Mouse (Mus musculus) limb, embryonic 15.5 days (tissue): ENCODE data around the gene Mocs1. TPM values are rescaled to one million over a fixed set of nuclear protein-coding genes. Genes with fewer than 3 reads are reported as not detected.
"Not testable (repeated sequence)": the region's sequence is repeated elsewhere in the genome, so short reads cannot be mapped to it uniquely, and the experiment has no call there.

Experiments
- ATAC-seq: fragments of 200-750 bp; cut with Nextera tagmentation; 2 replicates; pipeline ENCODE4 v1.8.0; 2017; ENCODE audit warnings: low read depth, moderate TSS enrichment; ENCODE audit not compliant: insufficient number of reproducible peaks, low FRiP score, low TSS enrichment
- H3K27ac ChIP-seq: fragments of 300-500 bp; sonication (generic); 2 replicates; pipeline ENCODE4 v1.5.1; 2015; ENCODE audit warnings: moderate library complexity, mild to moderate bottlenecking, inconsistent platforms
- H3K27me3 ChIP-seq: fragments of 300-500 bp; sonication (generic); 2 replicates; pipeline ENCODE4 v1.6.1; 2015; ENCODE audit warnings: inconsistent platforms
- H3K36me3 ChIP-seq: fragments of 300-500 bp; sonication (generic); 2 replicates; pipeline ENCODE4 v1.6.1; 2015; ENCODE audit warnings: inconsistent platforms
- H3K4me1 ChIP-seq: fragments of 300-500 bp; sonication (generic); 2 replicates; pipeline ENCODE4 v1.6.1; 2015; ENCODE audit warnings: inconsistent platforms
- H3K4me2 ChIP-seq: fragments of 300-500 bp; sonication (generic); 2 replicates; pipeline ENCODE4 v1.6.1; 2015; ENCODE audit warnings: mild to moderate bottlenecking, inconsistent platforms
- H3K4me3 ChIP-seq: fragments of 300-500 bp; sonication (generic); 2 replicates; pipeline ENCODE4 v1.5.1; 2015; ENCODE audit warnings: mild to moderate bottlenecking, inconsistent platforms
- H3K9ac ChIP-seq: fragments of 300-500 bp; sonication (generic); 2 replicates; pipeline ENCODE4 v1.6.1; 2015; ENCODE audit warnings: inconsistent platforms
- H3K9me3 ChIP-seq: fragments of 300-500 bp; sonication (generic); 2 replicates; pipeline ENCODE4 v1.6.1; 2016; ENCODE audit warnings: inconsistent platforms
- whole genome bisulfite sequencing: fragments of 180-500 bp; shearing (Covaris S2); methylation state at CpG from one replicate; pipeline ENCODE4 v1.1.7; 2015; 5-methylcytosine and 5-hydroxymethylcytosine counted together
- polyA plus RNA-seq: library from polyadenylated mRNA; unstranded; fragments of >200 nt; fragmentation: Nextera tagmentation; extraction: Ambion mirVana; gene quantifications from 2 replicates; pipeline ENCODE4 v1.2.1, GENCODE M21; 2015

The Mocs1 gene
- polyA plus RNA-seq, 1 experiment from 2014 or later: 10.4 TPM

- Histone ChIP-seq H3K9ac (no peak overlapping the region), H3K4me3 (no peak overlapping the region), H3K27me3 (no peaks in the 10 kb centered on the region), H3K36me3 (peaks cover 27% of the 10 kb centered on the region), H3K9me3 (no peaks in the 10 kb centered on the region), H3K27ac (no peak overlapping the region; the same call in 1 of the 2 replicates), H3K4me1 (peaks cover 33% of the 10 kb centered on the region), H3K4me2 (no peak overlapping the region)
- WGBS: 93% methylated on average over 6 of the region's 6 CpGs
- ATAC-seq: no peak
These were observed 4.9 kb downstream of the Mocs1 start for GRCm38 (mm10) chr17:49433071-49433470.

- 78% methylated on average over 6 of the region's 6 CpGs for WGBS
- H3K9ac ChIP-seq: no peak overlapping the region
- no peak for ATAC-seq
- no peak overlapping the region for H3K27ac ChIP-seq
- H3K36me3 ChIP-seq: peaks cover 37% of the 10 kb centered on the region
- H3K4me3 ChIP-seq: no peak overlapping the region
- no peaks in the 10 kb centered on the region for H3K9me3 ChIP-seq
- H3K4me2 ChIP-seq: no peak overlapping the region
- H3K4me1 ChIP-seq: peaks cover 28% of the 10 kb centered on the region
- no peaks in the 10 kb centered on the region for H3K27me3 ChIP-seq
These were observed 6.1 kb downstream of the Mocs1 start for GRCm38 (mm10) chr17:49434236-49434635.

DNA sequence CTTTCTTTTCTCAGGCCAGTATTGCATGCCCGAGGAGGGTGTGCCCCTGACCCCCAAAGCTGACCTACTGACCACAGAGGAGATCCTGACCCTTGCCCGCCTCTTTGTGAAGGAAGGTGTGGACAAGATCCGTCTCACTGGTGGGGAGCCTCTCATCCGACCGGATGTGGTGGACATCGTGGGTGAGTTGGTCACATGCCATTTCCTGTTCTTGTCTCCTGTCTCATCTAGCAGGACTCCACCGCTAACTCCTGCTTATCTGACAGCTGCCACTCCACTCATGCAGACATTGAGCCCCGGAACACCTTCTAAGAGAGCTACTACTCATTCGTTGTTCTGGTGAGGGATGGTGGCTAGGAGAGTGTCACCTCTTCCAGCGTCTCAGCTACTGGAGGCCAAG, 6.9 kb downstream of the Mocs1 start:
- Histone ChIP-seq H3K4me3 (no peak overlapping the region), H3K9ac (no peak overlapping the region), H3K9me3 (no peaks in the 10 kb centered on the region), H3K27me3 (no peaks in the 10 kb centered on the region), H3K4me2 (no peak overlapping the region), H3K36me3 (peaks cover 44% of the 10 kb centered on the region), H3K27ac (no peak overlapping the region), H3K4me1 (peaks cover 20% of the 10 kb centered on the region)
- ATAC-seq: no peak
- 93% methylated on average over 10 of the region's 10 CpGs for WGBS

GRCm38 (mm10) chr17:49436631-49437030, 8.5 kb downstream of the Mocs1 start:
- H3K9me3 ChIP-seq: no peaks in the 10 kb centered on the region
- no peak overlapping the region for H3K4me3 ChIP-seq
- no peaks in the 10 kb centered on the region for H3K27me3 ChIP-seq
- H3K9ac ChIP-seq: no peak overlapping the region
- peaks cover 48% of the 10 kb centered on the region for H3K36me3 ChIP-seq
- no peak overlapping the region for H3K27ac ChIP-seq
- no peak for ATAC-seq
- H3K4me2 ChIP-seq: no peak overlapping the region
- 83% methylated on average over 6 of the region's 6 CpGs for WGBS
- peaks cover 17% of the 10 kb centered on the region for H3K4me1 ChIP-seq

- not testable (repeated sequence) for H3K9ac ChIP-seq, ATAC-seq, H3K27me3 ChIP-seq, H3K4me3 ChIP-seq, H3K4me2 ChIP-seq, H3K9me3 ChIP-seq, H3K27ac ChIP-seq
- H3K4me1 ChIP-seq: peaks cover 12% of the 10 kb centered on the region
- H3K36me3 ChIP-seq: peaks cover 48% of the 10 kb centered on the region
These were observed 9.1 kb downstream of the Mocs1 start for GRCm38 (mm10) chr17:49437306-49437705.

DNA sequence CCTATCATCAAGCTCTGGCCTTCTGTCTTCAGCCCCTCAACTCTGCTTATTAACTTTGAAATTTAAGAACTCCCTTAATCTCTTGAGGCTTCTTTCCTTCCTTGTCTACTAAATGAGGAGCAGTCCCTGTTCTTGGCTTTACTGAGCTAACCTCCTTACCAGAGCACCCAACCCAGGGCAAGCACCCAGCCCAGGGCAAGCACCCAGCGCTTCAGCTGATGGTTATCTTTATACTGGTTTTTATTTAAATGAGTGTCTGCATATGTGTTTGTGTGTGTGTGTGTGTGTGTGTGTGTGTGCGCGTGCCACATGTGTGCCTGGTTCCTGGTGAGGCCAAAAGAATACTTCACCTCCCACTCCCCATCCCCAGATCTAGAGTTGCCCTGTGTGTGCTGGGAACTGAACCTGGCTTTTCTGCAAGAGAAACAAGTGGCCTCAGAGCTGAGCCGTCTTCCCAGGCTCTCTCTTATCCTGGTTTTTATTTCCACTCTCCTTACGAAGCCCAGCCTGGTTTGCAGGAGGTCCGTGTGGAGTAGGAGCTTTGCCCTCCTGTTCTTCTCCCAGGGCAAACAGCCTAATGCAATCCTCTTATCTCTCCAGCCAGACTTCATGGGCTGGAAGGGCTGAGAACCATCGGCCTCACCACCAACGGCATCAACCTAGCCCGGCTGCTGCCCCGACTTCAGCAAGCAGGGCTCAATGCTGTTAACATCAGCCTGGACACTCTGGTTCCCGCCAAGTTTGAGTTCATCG, 10.8 kb downstream of the Mocs1 start:
- no peak overlapping the region for H3K27ac ChIP-seq
- no peak overlapping the region for H3K9ac ChIP-seq
- H3K36me3 ChIP-seq: peaks cover 47% of the 10 kb centered on the region
- no peak overlapping the region for H3K4me3 ChIP-seq
- no peaks in the 10 kb centered on the region for H3K9me3 ChIP-seq
- no peaks in the 10 kb centered on the region for H3K27me3 ChIP-seq
- no peak overlapping the region for H3K4me2 ChIP-seq
- ATAC-seq: no peak
- 0 out of 2 replicates have a peak, but pooled peaks cover 3% of the 10 kb centered on the region for H3K4me1 ChIP-seq
- WGBS: 73% methylated on average over 12 of the region's 12 CpGs

- Histone ChIP-seq H3K9me3 (no peaks in the 10 kb centered on the region), H3K9ac (no peak overlapping the region), H3K4me2 (no peak overlapping the region), H3K27me3 (no peaks in the 10 kb centered on the region), H3K4me3 (no peak overlapping the region), H3K27ac (no peak overlapping the region), H3K36me3 (peaks cover 40% of the 10 kb centered on the region), H3K4me1 (0 out of 2 replicates have a peak, but pooled peaks cover 3% of the 10 kb centered on the region)
- no peak for ATAC-seq
- WGBS: 88% methylated on average over 4 of the region's 4 CpGs
These were observed 11.5 kb downstream of the Mocs1 start for GRCm38 (mm10) chr17:49439706-49440105.

DNA sequence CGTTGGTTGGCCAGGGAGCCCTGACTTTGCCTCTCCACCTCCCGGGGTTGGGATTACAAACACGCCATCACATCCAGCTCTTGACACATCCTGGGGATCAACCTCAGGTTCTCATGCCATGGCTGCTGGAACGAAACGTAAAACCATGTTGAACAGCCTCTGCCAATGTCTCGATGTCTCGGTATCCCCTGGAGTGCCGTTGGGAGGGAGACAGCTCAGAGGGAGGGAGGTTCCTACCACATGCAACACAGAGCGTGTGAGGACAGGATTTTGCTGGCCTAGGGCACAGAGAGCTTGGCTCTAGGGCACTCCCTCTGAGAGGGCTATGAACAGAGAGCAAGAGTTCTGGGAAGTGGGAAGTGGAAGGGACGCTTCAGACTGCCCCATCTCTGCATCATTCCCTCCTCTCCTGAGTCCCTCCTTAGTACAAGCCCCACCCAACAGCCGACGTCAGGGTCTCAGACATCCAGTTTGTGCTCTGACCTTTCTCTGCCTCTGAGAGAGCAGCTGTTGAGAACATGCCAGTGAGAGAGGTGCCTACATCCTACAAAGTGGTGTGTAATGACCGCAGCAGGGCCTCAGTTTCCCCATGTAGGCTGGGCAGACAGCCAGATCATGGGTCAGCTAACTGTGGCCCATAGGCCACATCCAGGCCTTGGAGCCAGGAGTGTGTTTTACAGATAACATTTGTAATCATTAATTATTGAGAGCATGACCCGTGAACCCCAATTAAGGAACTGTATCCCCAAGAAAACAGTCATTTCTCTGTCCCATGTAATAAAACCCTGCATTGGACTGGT, 12.4 kb downstream of the Mocs1 start:
- Histone ChIP-seq H3K4me2 (no peak overlapping the region), H3K9ac (no peak overlapping the region), H3K27ac (no peak overlapping the region), H3K27me3 (no peaks in the 10 kb centered on the region), H3K36me3 (peaks cover 32% of the 10 kb centered on the region), H3K9me3 (no peaks in the 10 kb centered on the region), H3K4me1 (0 out of 2 replicates have a peak, but pooled peaks cover 3% of the 10 kb centered on the region), H3K4me3 (no peak overlapping the region)
- 65% methylated on average over 14 of the region's 14 CpGs for WGBS
- ATAC-seq: no peak

GRCm38 (mm10) chr17:49442841-49443240, 14.7 kb downstream of the Mocs1 start:
- ATAC-seq, H3K9ac ChIP-seq, H3K9me3 ChIP-seq, H3K4me1 ChIP-seq, H3K4me3 ChIP-seq, H3K27ac ChIP-seq, H3K4me2 ChIP-seq, H3K27me3 ChIP-seq: not testable (repeated sequence)
- peaks cover 23% of the 10 kb centered on the region; the same call in 1 of the 2 replicates for H3K36me3 ChIP-seq
- WGBS: 46% methylated on average over 3 of the region's 3 CpGs

DNA sequence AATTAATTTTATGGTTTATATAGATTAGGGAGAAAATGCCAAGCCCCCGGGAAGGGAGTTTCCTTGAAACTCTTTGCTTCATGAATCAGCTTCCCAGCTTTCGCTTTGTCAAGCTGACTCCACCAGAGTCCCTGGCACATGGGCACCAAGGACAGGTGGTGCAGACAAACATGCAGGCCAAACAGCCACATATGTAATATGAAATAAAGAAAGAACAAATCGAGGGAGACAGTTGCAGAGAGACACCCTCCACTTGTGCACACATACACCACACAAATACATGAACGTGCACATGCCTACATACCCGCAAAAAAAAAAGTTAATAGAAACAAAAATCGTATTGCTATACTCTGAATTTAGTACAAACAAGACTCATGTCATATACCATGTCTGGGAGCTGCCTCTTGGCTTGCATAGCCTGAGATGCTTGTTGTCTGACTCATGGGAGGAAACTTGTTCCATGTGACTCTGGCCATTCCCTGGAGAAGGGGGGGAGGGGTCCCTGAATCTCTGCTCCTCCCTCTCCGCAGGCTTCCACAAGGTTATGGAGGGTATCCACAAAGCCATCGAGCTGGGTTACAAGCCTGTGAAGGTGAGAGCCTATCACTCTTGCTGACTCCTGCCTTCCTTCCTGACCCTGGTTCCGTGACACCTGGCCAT, 20.5 kb downstream of the Mocs1 start:
- Histone ChIP-seq H3K27ac (no peak overlapping the region), H3K27me3 (no peaks in the 10 kb centered on the region), H3K9ac (no peak overlapping the region), H3K9me3 (no peaks in the 10 kb centered on the region), H3K36me3 (peaks cover 25% of the 10 kb centered on the region), H3K4me1 (no peaks in the 10 kb centered on the region), H3K4me3 (no peak overlapping the region), H3K4me2 (no peak overlapping the region)
- 0 out of 2 replicates have a peak, but pooled peaks have one; percentile 48 for ATAC-seq
- WGBS: 46% methylated on average over 9 of the region's 9 CpGs

DNA sequence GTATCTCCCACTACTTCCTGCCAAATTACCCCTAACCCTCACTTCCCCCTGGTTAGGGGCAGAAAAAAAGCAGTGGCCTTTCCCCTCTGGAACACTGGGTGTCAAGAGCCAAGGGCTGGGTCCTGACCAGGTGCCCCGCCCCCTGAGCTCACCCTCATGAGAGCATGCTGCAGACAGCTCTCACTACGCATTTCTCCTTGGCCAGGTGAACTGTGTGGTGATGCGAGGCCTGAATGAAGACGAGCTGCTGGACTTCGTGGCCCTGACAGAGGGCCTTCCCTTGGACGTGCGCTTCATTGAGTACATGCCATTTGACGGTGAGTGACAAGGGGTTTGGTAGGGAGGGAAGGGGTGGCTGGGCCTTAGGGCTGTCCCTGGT, 21.1 kb downstream of the Mocs1 start:
- 77% methylated on average over 8 of the region's 8 CpGs for WGBS
- H3K36me3 ChIP-seq: peaks cover 30% of the 10 kb centered on the region
- H3K27me3 ChIP-seq: no peaks in the 10 kb centered on the region
- H3K4me1 ChIP-seq: no peaks in the 10 kb centered on the region
- no peak overlapping the region for H3K9ac ChIP-seq
- no peak overlapping the region for H3K4me3 ChIP-seq
- H3K27ac ChIP-seq: no peak overlapping the region
- 0 out of 2 replicates have a peak, but pooled peaks have one; percentile 19 for ATAC-seq
- no peak overlapping the region for H3K4me2 ChIP-seq
- H3K9me3 ChIP-seq: no peaks in the 10 kb centered on the region

- H3K36me3 ChIP-seq: peaks cover 44% of the 10 kb centered on the region
- ATAC-seq: no peak
- H3K4me3 ChIP-seq: no peak overlapping the region
- H3K4me2 ChIP-seq: no peak overlapping the region
- H3K9ac ChIP-seq: no peak overlapping the region
- no peak overlapping the region for H3K27ac ChIP-seq
- H3K4me1 ChIP-seq: no peaks in the 10 kb centered on the region
- H3K27me3 ChIP-seq: no peaks in the 10 kb centered on the region
- WGBS: 78% methylated on average over 6 of the region's 6 CpGs
- H3K9me3 ChIP-seq: no peaks in the 10 kb centered on the region
These were observed 22.8 kb downstream of the Mocs1 start for GRCm38 (mm10) chr17:49450922-49451321.
